Mouse (Mus musculus): ENCODE measurements at regions not wholly inside any gene's neighbourhood (a gene's known extent, or its start where the extent isn't known, plus 50 kb on each side); places are given as distances from the start of the nearest gene placed in this dataset.

GRCm38 (mm10) chr8:51032386-51032785 is 2188.6 kb upstream of the Tenm3 start:
- Histone ChIP-seq H3K4me3 (ENCODE audit: low read depth, low read length) (no peak overlapping the region), H3K4me2 (ENCODE audit: low read depth) (no peak overlapping the region), H3K36me3 (ENCODE audit: control insufficient read depth, insufficient read depth, low read length) (no peaks in the 10 kb centered on the region), H3K4me1 (ENCODE audit: control insufficient read depth, insufficient read depth, low read length) (no peaks in the 10 kb centered on the region), H3K9me3 (ENCODE audit: control insufficient read depth, low read length) (no peaks in the 10 kb centered on the region), H3K27ac (ENCODE audit: low read depth, low read length) (no peak overlapping the region), H3K9ac (ENCODE audit: low read length) (no peak overlapping the region), H3K27me3 (ENCODE audit: control insufficient read depth, insufficient read depth, low read length) (no peaks in the 10 kb centered on the region)
- 68% methylated on average over 3 of the region's 3 CpGs for WGBS
- DNase-seq (ENCODE audit: low spot score) (no peak), ATAC-seq (ENCODE audit: insufficient read depth, low FRiP score, low TSS enrichment) (no peak)

- DNase-seq (ENCODE audit: low spot score) (no peak), ATAC-seq (ENCODE audit: insufficient read depth, low FRiP score, low TSS enrichment) (peak; percentile 55; the same call in 1 of the 2 replicates)
- Histone ChIP-seq H3K36me3 (ENCODE audit: control insufficient read depth, insufficient read depth, low read length) (no peaks in the 10 kb centered on the region), H3K27me3 (ENCODE audit: control insufficient read depth, insufficient read depth, low read length) (no peaks in the 10 kb centered on the region), H3K27ac (ENCODE audit: low read depth, low read length) (no peak overlapping the region), H3K4me2 (ENCODE audit: low read depth) (no peak overlapping the region), H3K9me3 (ENCODE audit: control insufficient read depth, low read length) (no peaks in the 10 kb centered on the region), H3K9ac (ENCODE audit: low read length) (no peak overlapping the region), H3K4me3 (ENCODE audit: low read depth, low read length) (no peak overlapping the region), H3K4me1 (ENCODE audit: control insufficient read depth, insufficient read depth, low read length) (no peaks in the 10 kb centered on the region)
- WGBS, result 88% methylated on average over 3 of the region's 3 CpGs
These were observed 2166.8 kb upstream of the Tenm3 start for GRCm38 (mm10) chr8:51010508-51010907.

- Histone ChIP-seq H3K27me3 (ENCODE audit: control insufficient read depth, insufficient read depth, low read length) (no peaks in the 10 kb centered on the region), H3K27ac (ENCODE audit: low read depth, low read length) (no peak overlapping the region), H3K9me3 (ENCODE audit: control insufficient read depth, low read length) (no peaks in the 10 kb centered on the region), H3K36me3 (ENCODE audit: control insufficient read depth, insufficient read depth, low read length) (no peaks in the 10 kb centered on the region), H3K4me2 (ENCODE audit: low read depth) (no peak overlapping the region), H3K4me3 (ENCODE audit: low read depth, low read length) (no peak overlapping the region), H3K9ac (ENCODE audit: low read length) (no peak overlapping the region), H3K4me1 (ENCODE audit: control insufficient read depth, insufficient read depth, low read length) (no peaks in the 10 kb centered on the region)
- ATAC-seq (ENCODE audit: insufficient read depth, low FRiP score, low TSS enrichment), result no peak
- WGBS, result 61% methylated on average over 4 of the region's 4 CpGs
- DNase-seq (ENCODE audit: low spot score), result peak; percentile 35
These were observed 2123.6 kb upstream of the Tenm3 start for GRCm38 (mm10) chr8:50967386-50967785.

GRCm38 (mm10) chr8:50917540-50917939 is 2073.8 kb upstream of the Tenm3 start:
- Histone ChIP-seq H3K9me3 (ENCODE audit: control insufficient read depth, low read length) (no peaks in the 10 kb centered on the region), H3K27ac (ENCODE audit: low read depth, low read length) (no peak overlapping the region), H3K27me3 (ENCODE audit: control insufficient read depth, insufficient read depth, low read length) (peaks cover 2% of the 10 kb centered on the region; the same call in 1 of the 2 replicates), H3K4me3 (ENCODE audit: low read depth, low read length) (no peak overlapping the region), H3K36me3 (ENCODE audit: control insufficient read depth, insufficient read depth, low read length) (no peaks in the 10 kb centered on the region), H3K9ac (ENCODE audit: low read length) (no peak overlapping the region), H3K4me1 (ENCODE audit: control insufficient read depth, insufficient read depth, low read length) (0 out of 2 replicates have a peak, but pooled peaks cover 3% of the 10 kb centered on the region), H3K4me2 (ENCODE audit: low read depth) (peak overlapping the region; percentile 88; the same call in 1 of the 2 replicates)
- 25% methylated on average over 5 of the region's 5 CpGs for WGBS
- DNase-seq (ENCODE audit: low spot score) (no peak), ATAC-seq (ENCODE audit: insufficient read depth, low FRiP score, low TSS enrichment) (no peak)

- DNase-seq (ENCODE audit: low spot score), result no peak
- Histone ChIP-seq H3K4me3 (ENCODE audit: low read depth, low read length) (peak overlapping the region; percentile 59), H3K27ac (ENCODE audit: low read depth, low read length) (no peak overlapping the region), H3K9ac (ENCODE audit: low read length) (peak overlapping the region; percentile 53), H3K9me3 (ENCODE audit: control insufficient read depth, low read length) (no peaks in the 10 kb centered on the region), H3K27me3 (ENCODE audit: control insufficient read depth, insufficient read depth, low read length) (peaks cover 2% of the 10 kb centered on the region; the same call in 1 of the 2 replicates), H3K36me3 (ENCODE audit: control insufficient read depth, insufficient read depth, low read length) (no peaks in the 10 kb centered on the region), H3K4me2 (ENCODE audit: low read depth) (peak overlapping the region; percentile 88), H3K4me1 (ENCODE audit: control insufficient read depth, insufficient read depth, low read length) (0 out of 2 replicates have a peak, but pooled peaks cover 3% of the 10 kb centered on the region)
- 1% methylated on average over 8 of the region's 8 CpGs for WGBS
- no peak for ATAC-seq (ENCODE audit: insufficient read depth, low FRiP score, low TSS enrichment)
These were observed 2073.0 kb upstream of the Tenm3 start for GRCm38 (mm10) chr8:50916733-50917113.

GRCm38 (mm10) chr8:50915876-50916732 is 2072.4 kb upstream of the Tenm3 start:
- H3K4me2 ChIP-seq (ENCODE audit: low read depth), result peak overlapping the region; percentile 88
- H3K36me3 ChIP-seq (ENCODE audit: control insufficient read depth, insufficient read depth, low read length), result no peaks in the 10 kb centered on the region
- 0 out of 2 replicates have a peak, but pooled peaks cover 3% of the 10 kb centered on the region for H3K4me1 ChIP-seq (ENCODE audit: control insufficient read depth, insufficient read depth, low read length)
- WGBS, result under 1% methylated on average over 49 of the region's 56 CpGs
- peak; percentile 80 for ATAC-seq (ENCODE audit: insufficient read depth, low FRiP score, low TSS enrichment)
- H3K4me3 ChIP-seq (ENCODE audit: low read depth, low read length), result peak overlapping the region; percentile 59
- peak; percentile 65 for DNase-seq (ENCODE audit: low spot score)
- H3K9me3 ChIP-seq (ENCODE audit: control insufficient read depth, low read length), result no peaks in the 10 kb centered on the region
- peak overlapping the region; percentile 53 for H3K9ac ChIP-seq (ENCODE audit: low read length)
- peaks cover 2% of the 10 kb centered on the region; the same call in 1 of the 2 replicates for H3K27me3 ChIP-seq (ENCODE audit: control insufficient read depth, insufficient read depth, low read length)
- H3K27ac ChIP-seq (ENCODE audit: low read depth, low read length), result no peak overlapping the region

GRCm38 (mm10) chr8:50915259-50915875 is 2071.6 kb upstream of the Tenm3 start:
- H3K27ac ChIP-seq (ENCODE audit: low read depth, low read length), result no peak overlapping the region
- under 1% methylated on average over 22 of the region's 22 CpGs for WGBS
- peak; percentile 21; the same call in 1 of the 2 replicates for ATAC-seq (ENCODE audit: insufficient read depth, low FRiP score, low TSS enrichment)

GRCm38 (mm10) chr8:50914615-50915014 is 2070.9 kb upstream of the Tenm3 start:
- peak overlapping the region; percentile 88 for H3K4me2 ChIP-seq (ENCODE audit: low read depth)
- 0 out of 2 replicates have a peak, but pooled peaks cover 3% of the 10 kb centered on the region for H3K4me1 ChIP-seq (ENCODE audit: control insufficient read depth, insufficient read depth, low read length)
- H3K27ac ChIP-seq (ENCODE audit: low read depth, low read length), result no peak overlapping the region
- ATAC-seq (ENCODE audit: insufficient read depth, low FRiP score, low TSS enrichment) (no peak), DNase-seq (ENCODE audit: low spot score) (no peak)
- H3K36me3 ChIP-seq (ENCODE audit: control insufficient read depth, insufficient read depth, low read length), result no peaks in the 10 kb centered on the region
- H3K9ac ChIP-seq (ENCODE audit: low read length), result no peak overlapping the region
- H3K27me3 ChIP-seq (ENCODE audit: control insufficient read depth, insufficient read depth, low read length), result peaks cover 2% of the 10 kb centered on the region; the same call in 1 of the 2 replicates
- WGBS, result 16% methylated on average over 7 of the region's 7 CpGs
- no peaks in the 10 kb centered on the region for H3K9me3 ChIP-seq (ENCODE audit: control insufficient read depth, low read length)
- H3K4me3 ChIP-seq (ENCODE audit: low read depth, low read length), result peak overlapping the region; percentile 59; the same call in 1 of the 2 replicates

More at GRCm38 (mm10) chr8:50915259-50915875, 2071.6 kb upstream of the Tenm3 start:
- DNase-seq (ENCODE audit: low spot score), result peak; percentile 62
- Histone ChIP-seq H3K27me3 (ENCODE audit: control insufficient read depth, insufficient read depth, low read length) (peaks cover 2% of the 10 kb centered on the region; the same call in 1 of the 2 replicates), H3K36me3 (ENCODE audit: control insufficient read depth, insufficient read depth, low read length) (no peaks in the 10 kb centered on the region), H3K4me3 (ENCODE audit: low read depth, low read length) (peak overlapping the region; percentile 59), H3K4me2 (ENCODE audit: low read depth) (peak overlapping the region; percentile 88), H3K9ac (ENCODE audit: low read length) (peak overlapping the region; percentile 45), H3K4me1 (ENCODE audit: control insufficient read depth, insufficient read depth, low read length) (0 out of 2 replicates have a peak, but pooled peaks cover 3% of the 10 kb centered on the region), H3K9me3 (ENCODE audit: control insufficient read depth, low read length) (no peaks in the 10 kb centered on the region)
